Mouse (Mus musculus): ENCODE data around the gene Vat1.

DNA sequence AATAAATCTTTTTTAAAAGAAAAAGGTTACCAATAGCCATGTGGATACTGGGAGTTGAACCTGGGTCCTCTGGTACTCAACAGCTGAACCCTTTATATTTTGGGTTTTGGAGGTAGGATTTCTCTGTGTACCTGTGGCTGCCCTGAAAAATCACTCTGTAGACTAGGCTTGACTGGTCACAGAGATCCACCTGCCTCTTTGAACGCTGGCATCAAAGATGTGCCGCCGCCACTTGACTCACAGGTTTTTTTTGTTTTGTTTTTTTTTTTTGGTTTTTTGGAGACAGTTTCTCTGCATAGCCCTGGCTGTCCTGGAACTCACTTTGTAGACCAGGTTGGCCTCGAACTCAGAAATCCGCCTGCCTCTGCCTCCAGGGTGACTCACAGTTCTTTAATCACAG is 18.2 kb downstream of the Vat1 start:
- TF ChIP-seq GATA1 (IDR thresholded peaks at IDR 0.05; ENCODE audit: borderline replicate concordance, low read length) (no peak), FLI1 (IDR thresholded peaks at IDR 0.05; ENCODE audit: low read length) (no peak)
